Mouse (Mus musculus) liver, embryonic 14 days (tissue): Measurements from ENCODE around the gene Iqsec2. TPM values are rescaled to one million over a fixed set of nuclear protein-coding genes. Genes with fewer than 3 reads are reported as not detected.

Experiments used
- polyA plus RNA-seq: library from polyadenylated mRNA; depleted of rRNA; stranded (reverse); fragments of >200 nt; gene quantifications from 2 replicates; pipeline ENCODE4 v1.2.3, GENCODE M21; 2012; rRNA removed

The Iqsec2 gene
- polyA plus RNA-seq = 0.95 and 1.4 TPM in 2 replicates

GRCm38 (mm10) chrX:152143941-152144741 is at the start of gene Iqsec2:
Gene Iqsec2, plus strand, starts transcription at chrX:152144268.

GRCm38 (mm10) chrX:152232781-152233763 is 89.0 kb downstream of the Iqsec2 start, which contains the start of gene Kdm5c:
Gene Kdm5c, plus strand, starts transcription at chrX:152233020.

Other genes starting within 250 kb of the Iqsec2 start
- gene Hsd17b10, start 142.4 kb upstream of the Iqsec2 start, polyA plus RNA-seq = 38.2 and 38.3 TPM in 2 replicates
- gene Ribc1, start 128.0 kb upstream of the Iqsec2 start, polyA plus RNA-seq = 0.94 and 1.0 TPM in 2 replicates
- gene Smc1a, start 127.8 kb upstream of the Iqsec2 start, polyA plus RNA-seq = 48.7 and 50.2 TPM in 2 replicates
- gene Kdm5c, start 88.8 kb downstream of the Iqsec2 start, polyA plus RNA-seq = 19.0 and 20.9 TPM in 2 replicates
- 2.3 and 2.5 TPM in 2 replicates for gene Kantr, start 183.2 kb downstream of the Iqsec2 start, polyA plus RNA-seq
- gene Tspyl2, start 198.2 kb downstream of the Iqsec2 start, polyA plus RNA-seq = 11.7 and 12.6 TPM in 2 replicates
- 0.22 and 0.29 TPM in 2 replicates for gene Gpr173, start 224.4 kb downstream of the Iqsec2 start, polyA plus RNA-seq